18 mouse cellular contexts compared by ENCODE assay signal in the genomic region with DNA sequence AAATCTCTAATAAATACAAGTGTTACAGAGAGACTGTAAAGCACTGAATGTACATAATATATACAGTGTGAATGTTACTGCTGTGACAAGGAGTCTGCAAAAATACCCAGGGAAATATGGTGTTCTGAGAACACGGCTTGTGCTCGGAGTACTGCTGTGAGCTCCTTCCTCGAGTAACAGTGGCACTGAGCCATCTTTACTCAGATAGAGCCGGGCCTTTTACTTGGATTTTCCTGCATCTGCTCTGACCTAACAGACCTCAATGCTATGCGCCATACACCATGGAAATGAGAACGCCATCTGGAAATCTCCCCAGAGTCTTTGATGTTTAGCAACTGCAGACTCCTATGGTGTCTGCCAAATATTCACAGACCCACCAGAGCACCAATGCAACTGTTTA. TPM values are rescaled to one million over a fixed set of nuclear protein-coding genes. Genes with fewer than 3 reads are reported as not detected.
DNase-seq lines count a peak whose midpoint lies in the region; ATAC-seq and TF ChIP-seq lines count a peak whose summit lies in the region.
"Had no signal": no experiment of that assay in that cellular context is flagged by ENCODE, and none has a peak within 500 bp of the region (broad histone marks: within the 10 kb centered on the region; RNA-seq: fewer than 3 reads in every experiment).

No protein-coding gene starts in this region.

- H3K27me3 ChIP-seq in forebrain, embryonic 15.5 days = no peaks in the 10 kb centered on the region
- H3K27me3 ChIP-seq in forebrain, embryonic 12.5 days = no peaks in the 10 kb centered on the region
- no peaks in the 10 kb centered on the region for H3K27me3 ChIP-seq in lung, embryonic 15.5 days
- no peaks in the 10 kb centered on the region for H3K27me3 ChIP-seq in hindbrain, postnatal 0 days (ENCODE audit: insufficient read depth, low read length)
- H3K27me3 ChIP-seq in liver, embryonic 11.5 days (replicated peaks; ENCODE audit: control insufficient read depth, insufficient read depth, low read length) = no peaks in the 10 kb centered on the region
- H3K27me3 ChIP-seq: megakaryocyte, embryonic 14.5 days had no signal

- DNase-seq in lung, postnatal 36 days = no peak
- DNase-seq in brain, embryonic 14.5 days (ENCODE audit: low read depth) = peak; percentile 67
- DNase-seq in hindbrain, postnatal 0 days (ENCODE audit: low spot score) = peak; percentile 58
- DNase-seq in layer of hippocampus, postnatal 25 days (ENCODE audit: extremely low spot score in 1 of 2, low spot score in 1 of 2) = no peak
- no peak for DNase-seq in liver, embryonic 11.5 days (ENCODE audit: low spot score)
- DNase-seq: cerebellum, adult 11-12 months; embryo, embryonic 11 days; gastrocnemius, postnatal 36 days; heart, postnatal 14 days; kidney, adult 2 months; right cerebral cortex, postnatal 4 days; thymus, postnatal 36 days had no signal

- no peak for TF ChIP-seq CTCF in brain, embryonic 14.5 days (IDR thresholded peaks at IDR 0.05; ENCODE audit: borderline replicate concordance, extremely low read depth, insufficient read depth, insufficient read length)
- no peak for TF ChIP-seq CTCF in hindbrain, postnatal 0 days (IDR thresholded peaks at IDR 0.05; ENCODE audit: low read depth)

- peak; percentile 78 for ATAC-seq in forebrain, embryonic 15.5 days (replicated peaks)
- ATAC-seq in forebrain, embryonic 12.5 days (ENCODE audit: low FRiP score) = no peak
- ATAC-seq in lung, embryonic 15.5 days (ENCODE audit: borderline replicate concordance, extremely low read depth, low FRiP score, low TSS enrichment) = peak; percentile 60; the same call in 1 of the 2 replicates
- peak; percentile 50; the same call in 1 of the 2 replicates for ATAC-seq in hindbrain, postnatal 0 days
- ATAC-seq in liver, embryonic 11.5 days (replicated peaks; ENCODE audit: low FRiP score) = no peak

- H3K36me3 ChIP-seq in forebrain, embryonic 15.5 days = no peaks in the 10 kb centered on the region
- no peaks in the 10 kb centered on the region for H3K36me3 ChIP-seq in forebrain, embryonic 12.5 days (replicated peaks)
- H3K36me3 ChIP-seq in lung, embryonic 15.5 days = no peaks in the 10 kb centered on the region
- H3K36me3 ChIP-seq in hindbrain, postnatal 0 days (ENCODE audit: insufficient read depth, low read length) = no peaks in the 10 kb centered on the region
- H3K36me3 ChIP-seq in liver, embryonic 11.5 days (ENCODE audit: control insufficient read depth, insufficient read depth, low read length) = no peaks in the 10 kb centered on the region

- 54% methylated on average over 6 of the region's 6 CpGs for WGBS in forebrain, embryonic 15.5 days
- 66% methylated on average over 6 of the region's 6 CpGs for WGBS in forebrain, embryonic 12.5 days
- WGBS in lung, embryonic 15.5 days = 40% methylated on average over 6 of the region's 6 CpGs
- WGBS in hindbrain, postnatal 0 days = 27% methylated on average over 6 of the region's 6 CpGs
- 75% methylated on average over 6 of the region's 6 CpGs for WGBS in liver, embryonic 11.5 days

- H3K4me3 ChIP-seq in forebrain, embryonic 15.5 days = no peak overlapping the region
- H3K4me3 ChIP-seq in forebrain, embryonic 12.5 days (replicated peaks) = no peak overlapping the region
- H3K4me3 ChIP-seq in lung, embryonic 15.5 days = no peak overlapping the region
- H3K4me3 ChIP-seq in hindbrain, postnatal 0 days (ENCODE audit: low read length) = no peak overlapping the region
- H3K4me3 ChIP-seq in liver, embryonic 11.5 days (ENCODE audit: low read depth, low read length) = no peak overlapping the region
- H3K4me3 ChIP-seq: left cerebral cortex, adult 2 months; megakaryocyte, embryonic 14.5 days had no signal

- no peak overlapping the region for H3K4me2 ChIP-seq in forebrain, embryonic 15.5 days (replicated peaks)
- no peak overlapping the region for H3K4me2 ChIP-seq in forebrain, embryonic 12.5 days
- H3K4me2 ChIP-seq in lung, embryonic 15.5 days = no peak overlapping the region
- H3K4me2 ChIP-seq in hindbrain, postnatal 0 days (ENCODE audit: low read depth, low read length) = no peak overlapping the region
- no peak overlapping the region for H3K4me2 ChIP-seq in liver, embryonic 11.5 days

- no peaks in the 10 kb centered on the region for H3K9me3 ChIP-seq in forebrain, embryonic 15.5 days
- no peaks in the 10 kb centered on the region for H3K9me3 ChIP-seq in forebrain, embryonic 12.5 days
- H3K9me3 ChIP-seq in lung, embryonic 15.5 days = no peaks in the 10 kb centered on the region
- H3K9me3 ChIP-seq in hindbrain, postnatal 0 days (ENCODE audit: low read length) = no peaks in the 10 kb centered on the region
- no peaks in the 10 kb centered on the region for H3K9me3 ChIP-seq in liver, embryonic 11.5 days (ENCODE audit: control insufficient read depth, low read length)
- H3K9me3 ChIP-seq: megakaryocyte, embryonic 14.5 days had no signal

- no peak for TF ChIP-seq POLR2A in brain, embryonic 14.5 days (IDR thresholded peaks at IDR 0.05; ENCODE audit: borderline replicate concordance, extremely low read depth, insufficient read depth, insufficient read length, poor library complexity, severe bottlenecking)

- H3K9ac ChIP-seq in forebrain, embryonic 15.5 days (replicated peaks) = no peak overlapping the region
- H3K9ac ChIP-seq in forebrain, embryonic 12.5 days = no peak overlapping the region
- H3K9ac ChIP-seq in lung, embryonic 15.5 days = no peak overlapping the region
- H3K9ac ChIP-seq in hindbrain, postnatal 0 days (replicated peaks; ENCODE audit: low read length) = no peak overlapping the region
- no peak overlapping the region for H3K9ac ChIP-seq in liver, embryonic 11.5 days (ENCODE audit: low read depth, low read length)
- H3K9ac ChIP-seq: liver, embryonic 14.5 days had no signal

- no peak overlapping the region for H3K27ac ChIP-seq in forebrain, embryonic 15.5 days (replicated peaks)
- H3K27ac ChIP-seq in forebrain, embryonic 12.5 days = no peak overlapping the region
- no peak overlapping the region for H3K27ac ChIP-seq in lung, embryonic 15.5 days
- no peak overlapping the region for H3K27ac ChIP-seq in hindbrain, postnatal 0 days
- H3K27ac ChIP-seq in liver, embryonic 11.5 days (ENCODE audit: low read depth, low read length) = no peak overlapping the region
- H3K27ac ChIP-seq: left cerebral cortex, adult 2 months; liver, embryonic 14.5 days had no signal

- H3K4me1 ChIP-seq in forebrain, embryonic 15.5 days = peaks cover 7% of the 10 kb centered on the region
- no peaks in the 10 kb centered on the region for H3K4me1 ChIP-seq in forebrain, embryonic 12.5 days
- H3K4me1 ChIP-seq in lung, embryonic 15.5 days = peaks cover 4% of the 10 kb centered on the region; the same call in 1 of the 2 replicates
- no peaks in the 10 kb centered on the region; the same call in 1 of the 2 replicates for H3K4me1 ChIP-seq in hindbrain, postnatal 0 days (ENCODE audit: insufficient read depth, low read length)
- H3K4me1 ChIP-seq in liver, embryonic 11.5 days (replicated peaks; ENCODE audit: control insufficient read depth, insufficient read depth, low read length) = no peaks in the 10 kb centered on the region

RNA-seq across cellular contexts. Expression of gene Me1, which starts 12.9 kb away (rescaled TPM):
- polyA plus RNA-seq in forebrain, embryonic 15.5 days (2015; fragmentation: Nextera tagmentation; extraction: Ambion mirVana) = 16.3 and 20.2 TPM in 2 replicates
- 11.4 and 11.6 TPM in 2 replicates for polyA plus RNA-seq in forebrain, embryonic 12.5 days (2016; fragmentation: Nextera tagmentation; extraction: Ambion mirVana)
- 31.6 and 32.6 TPM in 2 replicates for polyA plus RNA-seq in lung, embryonic 15.5 days (2015; fragmentation: Nextera tagmentation; extraction: Ambion mirVana)
- 13.1 and 26.8 TPM in 2 replicates for polyA plus RNA-seq in brain, embryonic 14.5 days (2012; rRNA removed)
- 37.2 and 37.5 TPM in 2 replicates for total RNA-seq in hindbrain, postnatal 0 days (2014; rRNA removed)
- 75.0 and 76.5 TPM in 2 replicates for polyA plus RNA-seq in hindbrain, postnatal 0 days (2015; fragmentation: Nextera tagmentation; extraction: Ambion mirVana)
- 10 to 100 TPM; 65.7 to 68.1 TPM for total RNA-seq in layer of hippocampus, postnatal 25 days (2021)
- polyA plus RNA-seq in liver, embryonic 11.5 days (2014; fragmentation: Nextera tagmentation; extraction: Ambion mirVana) = 6.6 and 7.7 TPM in 2 replicates

Comparison
In these comparisons a context has a peak if more than half of its experiments do, and no peak if none do; other contexts are left out.
1. ATAC-seq: peak in forebrain, embryonic 15.5 days (single experiment), lung, embryonic 15.5 days (single experiment) and hindbrain, postnatal 0 days (single experiment); none in forebrain, embryonic 12.5 days (single experiment) and liver, embryonic 11.5 days (single experiment).
2. DNase-seq: peak in brain, embryonic 14.5 days (single experiment) and hindbrain, postnatal 0 days (single experiment); none in lung, postnatal 36 days (single experiment), layer of hippocampus, postnatal 25 days (0 of 2) and liver, embryonic 11.5 days (single experiment).